ENCODE assay signal across 8 mouse cellular contexts in genomic region chr10:43579381-43580261, GRCm38 (mm10). TPM values are rescaled to one million over a fixed set of nuclear protein-coding genes. Genes with fewer than 3 reads are reported as not detected.
DNase-seq lines count a peak whose midpoint lies in the region; ATAC-seq and TF ChIP-seq lines count a peak whose summit lies in the region.

No protein-coding gene starts in this region.

- H3K4me2 ChIP-seq in lung, embryonic 16.5 days (ENCODE audit: low read depth, low read length), result peak overlapping the region; percentile 98

- H3K27ac ChIP-seq in lung, embryonic 16.5 days (ENCODE audit: low read length), result peak overlapping the region; percentile 95

- WGBS in lung, embryonic 16.5 days, result under 1% methylated on average over 49 of the region's 49 CpGs

- TF ChIP-seq POLR2A in brain, embryonic 14.5 days (IDR thresholded peaks at IDR 0.05; ENCODE audit: borderline replicate concordance, extremely low read depth, insufficient read depth, insufficient read length, poor library complexity, severe bottlenecking), result peak; percentile 15; the same call in 1 of the 2 replicates

- peak overlapping the region; percentile 83 for H3K9ac ChIP-seq in lung, embryonic 16.5 days (ENCODE audit: low read length)

- H3K36me3 ChIP-seq in lung, embryonic 16.5 days (ENCODE audit: control insufficient read depth, insufficient read depth, low read length), result peaks cover 7% of the 10 kb centered on the region

- H3K4me1 ChIP-seq in lung, embryonic 16.5 days (replicated peaks; ENCODE audit: control insufficient read depth, insufficient read depth, low read length), result peaks cover 3% of the 10 kb centered on the region; the same call in 1 of the 2 replicates

- no peak for ATAC-seq in cerebellum, adult (ENCODE audit: insufficient number of reproducible peaks, low FRiP score, low TSS enrichment)
- peak; percentile 35 for ATAC-seq in lung, embryonic 16.5 days (ENCODE audit: low read depth)

- peak overlapping the region; percentile 66 for H3K4me3 ChIP-seq in lung, embryonic 16.5 days (ENCODE audit: low read length)

- peak; percentile 14 to 17 for DNase-seq in cerebellum, postnatal 25 days
- DNase-seq in brain, embryonic 14.5 days (ENCODE audit: low read depth), result peak; percentile 84
- peak; percentile 36 to 52 for DNase-seq in gastrocnemius, adult 8-10 months (ENCODE audit: low spot score in 2 of 2)
- peak; percentile 63 for DNase-seq in kidney, adult 18-20 months
- DNase-seq in ovary, postnatal 36 days (ENCODE audit: low spot score), result peak; percentile 50
- DNase-seq in yolk sac, embryonic 10.5 days (ENCODE audit: low spot score), result peak; percentile 51

- no peak; the same call in 1 of the 2 replicates for TF ChIP-seq CTCF in brain, embryonic 14.5 days (IDR thresholded peaks at IDR 0.05; ENCODE audit: borderline replicate concordance, extremely low read depth, insufficient read depth, insufficient read length)

- H3K27me3 ChIP-seq in lung, embryonic 16.5 days (ENCODE audit: control insufficient read depth, insufficient read depth, low read depth, low read length), result no peaks in the 10 kb centered on the region

- H3K9me3 ChIP-seq in lung, embryonic 16.5 days (ENCODE audit: control insufficient read depth, low read length), result no peaks in the 10 kb centered on the region

RNA-seq across cellular contexts. Expression of gene Cd24a, which starts 1.5 kb away (rescaled TPM):
- polyA plus RNA-seq in brain, embryonic 14.5 days (2012; rRNA removed), result 1,206 and 1,229 TPM in 2 replicates
- total RNA-seq in gastrocnemius, adult 8-10 months (2022), result 100 to 1,000 TPM; 187 to 252 (median 190) TPM
- polyA plus RNA-seq in lung, embryonic 16.5 days (2015; fragmentation: Nextera tagmentation; extraction: Ambion mirVana), result 192 and 195 TPM in 2 replicates

RNA-seq across cellular contexts. Expression of gene 1700021F05Rik, which starts 38.8 kb away (rescaled TPM):
- 17.9 and 26.4 TPM in 2 replicates for polyA plus RNA-seq in brain, embryonic 14.5 days (2012; rRNA removed)
- total RNA-seq in gastrocnemius, adult 8-10 months (2022), result 10 to 100 TPM; 79.7 to 88.8 (median 82.2) TPM
- 44.3 and 49.2 TPM in 2 replicates for polyA plus RNA-seq in lung, embryonic 16.5 days (2015; fragmentation: Nextera tagmentation; extraction: Ambion mirVana)

RNA-seq across cellular contexts. Expression of gene Gm9803, which starts 55.7 kb away (rescaled TPM):
- polyA plus RNA-seq in brain, embryonic 14.5 days (2012; rRNA removed), result 15.0 and 45.2 TPM in 2 replicates
- total RNA-seq in gastrocnemius, adult 8-10 months (2022), result 10 to 100 TPM in 1 of 4 experiments, 1 to 10 TPM in 1, not detected in 2; 9.8 to 13.6 TPM
- 12.5 and 25.4 TPM in 2 replicates for polyA plus RNA-seq in lung, embryonic 16.5 days (2015; fragmentation: Nextera tagmentation; extraction: Ambion mirVana)

Comparison
In these comparisons a context has a peak if more than half of its experiments do, and no peak if none do; other contexts are left out.
1. DNase-seq: peak in every context shown above with its lines; median percentile 84 in brain, embryonic 14.5 days; 63 in kidney, adult 18-20 months; 51 in yolk sac, embryonic 10.5 days; 50 in ovary, postnatal 36 days; 44 in gastrocnemius, adult 8-10 months; 16 in cerebellum, postnatal 25 days.